Mouse (Mus musculus): ENCODE data around the gene Gm20388.
A peak's percentile ranks its signal among the peaks of the same experiment; 100 is the strongest.

The Gm20388 gene

GRCm38 (mm10) chr8:120678447-120678846 is 767.8 kb downstream of the Gm20388 start:
- peak; percentile 83 for DNase-seq

GRCm38 (mm10) chr8:120679629-120680387 is 769.2 kb downstream of the Gm20388 start:
- DNase-seq: peak; percentile 58

GRCm38 (mm10) chr8:120680405-120680804 is 769.8 kb downstream of the Gm20388 start:
- peak; percentile 43 for DNase-seq

DNA sequence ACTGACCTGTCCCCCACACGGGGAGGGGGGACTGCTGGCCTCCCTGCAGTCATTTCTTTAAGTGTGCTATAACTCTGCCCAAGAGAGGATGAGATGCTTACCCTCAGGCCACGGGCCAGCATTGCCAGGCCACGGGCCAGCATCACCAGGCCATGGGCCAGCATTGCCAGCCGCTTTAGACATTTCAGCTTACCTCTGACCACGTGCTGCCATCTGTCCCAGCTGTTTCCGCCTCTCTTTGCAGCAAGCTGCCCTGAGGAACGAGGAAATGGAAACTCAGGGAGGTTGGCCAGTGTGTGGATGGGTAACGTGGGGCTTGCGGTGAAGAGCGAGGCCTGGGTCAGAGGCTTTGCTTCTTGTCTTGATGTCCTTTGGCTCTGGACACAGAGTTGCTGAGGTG is 770.5 kb downstream of the Gm20388 start:
- no peak for DNase-seq

GRCm38 (mm10) chr8:120683602-120684001 is 773.0 kb downstream of the Gm20388 start:
- peak; percentile 77 for DNase-seq

DNA sequence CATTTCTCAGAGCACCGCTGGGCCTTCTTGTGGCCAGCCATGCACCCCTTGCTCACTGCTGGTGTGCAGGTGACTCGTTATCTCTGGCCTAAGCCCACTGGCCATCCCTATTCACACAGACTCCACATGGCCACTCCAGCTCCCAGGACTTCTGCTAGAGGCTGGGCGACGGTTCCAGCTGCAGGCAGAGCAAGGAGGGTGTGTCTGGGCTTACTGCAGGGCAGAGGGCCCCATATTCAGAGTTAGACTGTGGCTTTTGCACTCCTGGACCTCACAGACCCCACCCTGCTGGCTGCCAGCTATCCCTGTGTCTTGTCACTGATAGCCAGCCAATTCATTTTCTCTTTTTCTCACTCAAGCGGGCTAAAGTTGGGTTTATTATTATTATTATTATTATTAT is 773.4 kb downstream of the Gm20388 start:
- DNase-seq: no peak

- DNase-seq: no peak
These were observed 774.5 kb downstream of the Gm20388 start for GRCm38 (mm10) chr8:120685097-120685496.

DNA sequence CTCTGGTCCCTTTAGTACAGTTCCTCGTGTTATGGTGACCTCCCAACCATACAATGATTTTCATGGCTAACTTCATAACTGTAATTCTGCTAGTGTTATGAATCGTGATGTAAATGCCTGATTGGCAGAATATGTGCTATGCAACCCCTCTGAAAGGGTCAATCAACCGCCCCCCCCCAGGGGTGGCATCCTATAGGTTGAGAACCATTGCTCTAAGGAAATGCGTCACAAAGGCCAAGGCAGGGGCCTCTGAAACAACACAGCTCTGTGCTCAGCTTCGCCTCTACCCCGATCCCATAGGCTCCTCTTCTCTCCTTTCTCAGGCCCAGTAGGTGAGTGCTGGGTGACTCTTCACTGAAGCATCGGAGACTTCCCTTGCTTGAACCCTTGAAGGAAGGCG is 775.0 kb downstream of the Gm20388 start:
- no peak for DNase-seq

GRCm38 (mm10) chr8:120686051-120686450 is 775.4 kb downstream of the Gm20388 start:
- DNase-seq: peak; percentile 39

GRCm38 (mm10) chr8:120686576-120686975 is 775.9 kb downstream of the Gm20388 start:
- DNase-seq: no peak

- DNase-seq: no peak
These were observed 777.1 kb downstream of the Gm20388 start for GRCm38 (mm10) chr8:120687786-120688185.

- DNase-seq: no peak
These were observed 777.9 kb downstream of the Gm20388 start for GRCm38 (mm10) chr8:120688511-120688910.

GRCm38 (mm10) chr8:120692934-120693333 is 782.3 kb downstream of the Gm20388 start:
- no peak for DNase-seq

DNA sequence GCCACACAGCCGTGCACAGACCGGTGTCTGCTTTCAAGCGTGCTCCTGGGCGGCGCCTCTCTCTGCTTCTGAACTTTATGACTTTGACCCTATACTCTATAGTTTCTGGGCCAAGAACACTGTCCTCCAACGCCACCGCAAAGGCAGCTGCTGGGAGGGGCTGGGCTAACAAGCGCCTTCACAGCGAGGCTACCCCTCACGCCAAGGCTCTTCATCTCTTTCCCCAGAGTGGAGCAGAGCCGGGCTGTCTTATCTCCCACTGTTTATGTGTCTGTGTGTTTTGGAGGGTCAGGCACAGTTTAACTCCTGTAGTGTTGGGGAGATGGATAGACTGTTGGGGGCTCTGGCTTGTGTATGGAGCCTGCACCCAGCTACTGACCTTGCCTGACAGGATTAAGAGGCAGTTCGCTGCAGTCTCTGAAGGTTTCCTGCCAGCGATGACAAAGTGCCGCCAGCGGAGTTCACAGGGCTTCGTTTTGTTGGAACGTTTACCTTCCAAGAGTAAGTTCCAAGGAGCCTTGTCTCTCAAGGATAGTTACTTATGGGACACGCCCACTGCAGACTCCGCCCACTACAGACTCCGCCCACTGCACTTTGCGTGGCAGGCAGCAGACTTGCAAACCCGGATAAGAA is 783.3 kb downstream of the Gm20388 start:
- peak; percentile 80 for DNase-seq

DNA sequence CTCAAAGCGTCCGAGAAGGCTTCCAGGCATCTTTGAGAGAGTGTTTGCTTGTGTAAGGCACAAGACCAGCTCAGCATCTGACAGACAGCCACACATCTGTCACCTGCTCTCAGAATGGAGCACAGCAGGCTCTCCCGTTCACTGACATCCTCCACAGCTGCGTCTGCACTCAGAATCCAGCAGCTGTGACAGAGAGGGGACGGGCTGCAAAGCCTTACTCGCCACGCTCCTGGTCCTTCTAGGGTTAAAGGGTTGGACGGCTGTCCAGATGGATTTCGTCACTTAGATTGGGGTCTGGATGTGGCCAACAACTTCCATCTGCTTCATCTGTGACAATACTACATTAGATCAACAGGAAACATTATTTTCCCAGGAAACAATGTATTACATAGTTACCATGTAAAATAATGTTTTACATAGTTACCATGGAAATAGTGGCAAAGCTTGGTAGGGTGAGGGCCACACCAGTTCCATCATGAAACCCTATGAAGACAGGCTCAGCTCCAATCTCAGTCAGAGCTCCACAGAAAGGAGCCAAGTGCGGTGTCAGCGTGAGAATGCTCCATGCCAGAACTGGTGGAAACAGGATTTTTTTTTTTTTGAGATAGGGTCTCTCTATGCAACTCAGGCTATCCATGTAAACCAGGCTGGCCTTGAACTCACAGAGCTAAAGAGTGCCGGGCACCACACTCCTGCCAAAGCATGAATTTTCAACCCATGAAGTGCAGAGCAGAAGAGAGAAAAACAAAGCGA is 785.9 kb downstream of the Gm20388 start:
- no peak for DNase-seq

DNA sequence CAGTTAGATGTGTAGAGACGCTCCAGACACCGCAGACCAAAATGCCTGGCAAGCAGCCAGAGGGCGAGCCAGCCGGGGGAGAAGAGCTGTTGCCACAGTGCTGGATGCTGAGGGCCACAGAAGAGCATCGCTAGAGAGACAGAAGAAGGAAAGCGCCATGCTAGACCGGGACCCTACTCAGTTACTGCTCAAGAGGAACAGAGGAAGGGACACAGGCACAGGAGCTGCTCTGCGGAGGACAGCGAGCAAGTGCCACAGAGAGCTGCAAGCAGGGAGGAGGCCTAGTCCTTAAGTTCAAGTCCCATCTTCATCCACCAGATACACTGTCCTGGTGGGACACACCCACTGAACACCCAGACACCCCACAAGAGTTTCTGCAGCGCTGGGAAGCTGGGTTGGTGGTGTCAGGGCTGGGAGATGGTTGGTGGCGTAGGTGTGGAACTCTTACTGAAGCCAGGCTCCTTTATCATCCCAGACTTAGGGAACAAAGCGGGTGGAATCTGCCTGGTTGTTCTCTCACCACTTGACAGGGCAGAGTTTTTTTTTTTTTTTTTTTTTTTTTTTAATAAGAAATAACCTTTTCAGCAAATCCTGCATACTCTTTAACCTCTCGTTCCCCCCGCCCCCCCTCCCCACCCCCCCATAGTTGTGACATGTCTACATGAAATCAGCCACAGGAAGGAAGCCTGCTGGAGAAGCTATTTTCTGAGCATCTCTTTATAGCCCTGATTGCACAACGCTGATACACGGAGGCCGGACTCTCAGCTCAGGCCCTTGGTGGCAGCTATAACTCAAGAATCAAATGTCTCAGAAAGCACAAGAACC is 786.7 kb downstream of the Gm20388 start:
- DNase-seq: peak; percentile 46

- peak; percentile 43 for DNase-seq
These were observed 787.3 kb downstream of the Gm20388 start for GRCm38 (mm10) chr8:120697979-120698272.

DNA sequence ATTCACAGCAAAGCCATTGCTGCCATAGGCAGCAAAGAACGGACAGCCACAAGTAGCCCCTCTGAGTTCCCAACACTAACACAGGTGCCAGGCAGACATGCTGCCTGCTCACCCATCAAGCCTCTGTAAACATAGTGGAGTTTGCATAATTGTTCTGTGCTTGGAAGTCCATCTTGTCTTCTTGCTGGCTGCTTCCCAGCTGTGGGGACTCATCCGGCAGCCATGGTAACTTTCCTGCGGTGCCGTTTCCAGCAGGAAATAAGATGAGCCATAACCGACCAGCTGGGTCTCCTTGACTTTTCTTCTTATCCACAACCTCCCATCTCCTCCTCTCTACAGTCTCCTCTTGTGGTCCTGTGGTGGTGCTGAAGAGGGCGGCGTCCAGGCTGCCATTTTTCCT is 787.8 kb downstream of the Gm20388 start:
- no peak for DNase-seq

DNA sequence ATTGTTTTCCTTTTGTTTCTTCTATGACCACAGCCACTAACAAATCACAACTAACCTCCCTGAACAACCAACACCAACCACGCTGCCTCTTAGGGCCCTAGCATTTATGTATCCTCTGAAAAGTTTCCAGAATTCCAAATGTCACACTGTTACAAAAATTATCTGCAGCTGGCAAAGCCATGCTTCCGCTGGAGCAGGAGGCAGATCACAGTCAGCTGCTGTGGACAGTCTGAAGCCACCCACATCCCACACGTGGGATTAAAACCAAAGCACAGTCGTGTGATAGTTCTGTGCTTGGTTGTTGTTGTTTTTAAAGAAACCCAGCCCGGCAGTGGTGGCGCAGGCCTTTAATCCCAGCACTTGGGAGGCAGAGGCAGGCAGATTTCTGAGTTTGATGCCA is 788.4 kb downstream of the Gm20388 start:
- no peak for DNase-seq

GRCm38 (mm10) chr8:120699565-120699964 is 788.9 kb downstream of the Gm20388 start:
- DNase-seq: no peak

GRCm38 (mm10) chr8:120700053-120700452 is 789.4 kb downstream of the Gm20388 start:
- no peak for DNase-seq

DNA sequence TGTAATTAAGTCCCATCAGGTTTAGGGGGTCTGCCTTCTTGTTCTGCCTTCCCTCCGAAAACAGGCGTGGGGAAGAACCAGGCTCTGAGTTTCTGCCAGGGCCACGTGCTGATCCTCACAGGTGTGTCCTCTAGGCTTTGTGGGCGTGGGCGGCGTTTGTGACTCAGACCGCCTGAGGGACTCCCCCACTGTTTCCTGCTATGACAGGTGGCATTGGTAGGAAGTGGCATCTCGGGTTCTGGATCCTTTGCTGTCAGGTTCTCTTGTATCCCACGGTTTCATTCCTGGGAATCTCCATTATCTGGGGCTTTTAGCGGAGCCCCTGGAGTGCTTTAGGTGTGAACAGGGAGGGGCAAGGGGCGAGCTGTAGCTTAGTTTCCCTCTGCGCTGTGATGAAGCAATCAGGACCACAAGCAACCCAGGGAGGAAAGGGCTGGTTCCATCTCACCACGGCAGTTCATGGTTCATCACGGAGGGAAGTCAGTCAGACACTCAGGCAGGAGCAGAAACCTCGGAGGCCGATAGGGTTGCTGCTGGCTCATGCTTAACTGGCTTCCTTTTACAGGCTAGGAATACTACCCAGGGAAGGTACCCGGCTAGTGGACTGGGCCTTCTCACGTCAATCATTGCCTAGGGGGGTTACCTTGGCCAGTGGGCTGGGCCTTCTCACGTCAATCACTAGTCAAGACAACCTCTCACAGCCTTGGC is 791.3 kb downstream of the Gm20388 start:
- DNase-seq: peak; percentile 26

All from liver (tissue).